In the genomic region with DNA sequence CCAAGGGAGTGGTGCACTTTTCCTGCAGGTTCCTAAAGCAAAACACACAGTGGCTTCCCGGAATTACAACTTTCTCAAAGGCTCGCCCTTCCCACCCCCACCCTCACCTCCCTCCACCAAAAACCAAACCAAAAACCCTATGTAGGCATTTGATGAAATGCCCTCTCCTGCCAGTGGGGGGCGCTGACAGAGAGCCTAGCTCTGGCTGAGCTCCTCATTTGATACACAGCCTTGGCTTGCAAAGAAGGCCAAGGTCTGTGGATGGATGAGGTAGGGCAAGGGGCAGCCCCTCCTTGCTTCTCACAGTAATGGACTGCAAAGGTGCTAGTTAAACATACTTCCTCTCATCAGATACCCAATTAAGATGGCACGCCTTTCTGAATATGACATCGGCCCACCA, we compare ENCODE assay signal across 9 mouse cellular contexts. TPM values are rescaled to one million over a fixed set of nuclear protein-coding genes. Genes with fewer than 3 reads are reported as not detected.
A peak's percentile ranks its signal among the peaks of the same experiment; 100 is the strongest.
DNase-seq lines count a peak whose midpoint lies in the region; ATAC-seq and TF ChIP-seq lines count a peak whose summit lies in the region.
"Had no signal": no experiment of that assay in that cellular context is flagged by ENCODE, and none has a peak within 500 bp of the region (broad histone marks: within the 10 kb centered on the region; RNA-seq: fewer than 3 reads in every experiment).

No protein-coding gene starts in this region.

- no peak for TF ChIP-seq POLR2A in heart, adult 2 months (IDR thresholded peaks at IDR 0.05; ENCODE audit: insufficient read depth, low read depth, low read length)

- H3K9ac ChIP-seq in heart, adult 2 months (ENCODE audit: low read depth, low read length) = no peak overlapping the region
- no peak overlapping the region for H3K9ac ChIP-seq in forebrain, embryonic 12.5 days
- H3K9ac ChIP-seq: limb, embryonic 15.5 days had no signal

- peaks cover 2% of the 10 kb centered on the region for H3K4me1 ChIP-seq in heart, adult 2 months (ENCODE audit: control insufficient read depth, insufficient read depth, low read length)
- no peaks in the 10 kb centered on the region for H3K4me1 ChIP-seq in forebrain, embryonic 12.5 days

- H3K27me3 ChIP-seq in heart, adult 2 months (ENCODE audit: control insufficient read depth, insufficient read depth, low read length) = no peaks in the 10 kb centered on the region
- no peaks in the 10 kb centered on the region for H3K27me3 ChIP-seq in forebrain, embryonic 12.5 days
- H3K27me3 ChIP-seq: limb, embryonic 15.5 days had no signal

- no peaks in the 10 kb centered on the region for H3K36me3 ChIP-seq in heart, adult 2 months (ENCODE audit: control insufficient read depth, insufficient read depth, low read length)
- no peaks in the 10 kb centered on the region for H3K36me3 ChIP-seq in forebrain, embryonic 12.5 days (replicated peaks)

- no peaks in the 10 kb centered on the region for H3K9me3 ChIP-seq in forebrain, embryonic 12.5 days
- H3K9me3 ChIP-seq: limb, embryonic 15.5 days had no signal

- H3K4me3 ChIP-seq in heart, adult 2 months = no peak overlapping the region
- H3K4me3 ChIP-seq in forebrain, embryonic 12.5 days (replicated peaks) = no peak overlapping the region
- H3K4me3 ChIP-seq: limb, embryonic 15.5 days had no signal

- H3K4me2 ChIP-seq in forebrain, embryonic 12.5 days = no peak overlapping the region
- H3K4me2 ChIP-seq: limb, embryonic 15.5 days had no signal

- WGBS in heart, adult 2 months = 72% methylated on average over 5 of the region's 5 CpGs
- WGBS in forebrain, embryonic 12.5 days = 66% methylated on average over 5 of the region's 5 CpGs

- H3K79me2 ChIP-seq in heart, adult 2 months (replicated peaks; ENCODE audit: control insufficient read depth, insufficient read depth, low read length) = no peaks in the 10 kb centered on the region; the same call in 1 of the 2 replicates

- no peak for TF ChIP-seq EP300 in heart, adult 2 months (IDR thresholded peaks at IDR 0.05; ENCODE audit: insufficient read depth, low read depth, low read length)

- peak; percentile 70 for TF ChIP-seq CTCF in heart, adult 2 months (IDR thresholded peaks at IDR 0.05)

- no peak overlapping the region for H3K27ac ChIP-seq in heart, adult 2 months
- H3K27ac ChIP-seq in forebrain, embryonic 12.5 days = no peak overlapping the region
- H3K27ac ChIP-seq: limb, embryonic 15.5 days had no signal

- peak in 1 of 2 experiments; percentile 55 for DNase-seq in heart, adult 2 months
- no peak for DNase-seq in heart, adult 9 months (ENCODE audit: low spot score in 2 of 2)
- peak; percentile 68 for DNase-seq in right cerebral cortex, postnatal 14 days
- no peak for DNase-seq in right cerebral cortex, postnatal 10 days (ENCODE audit: low spot score in 2 of 2)
- DNase-seq in cerebellum, postnatal 14 days = peak; percentile 56 to 82
- no peak for DNase-seq in Muller cell, postnatal 12 days (ENCODE audit: inconsistent ontology term)

- ATAC-seq in megakaryocyte, adult 5-6 weeks (ENCODE audit: poor library complexity, severe bottlenecking) = peak; percentile 36
- no peak for ATAC-seq in forebrain, embryonic 12.5 days (ENCODE audit: low FRiP score)

- intact Hi-C loops in heart, adult 2 months (cut with DNase I) = loop anchor here (2.0 kb wide), 1 partner anchor 121 kb away; no protein-coding TSS in a partner anchor

RNA-seq across cellular contexts. Expression of a gene that starts 28.4 kb away (rescaled TPM):
- total RNA-seq in heart, adult 2 months (2021) = 10 to 100 TPM; 28.5 to 28.8 TPM
- 33.4 and 34.1 TPM in 2 replicates for polyA plus RNA-seq in heart, adult 2 months (2012; rRNA removed)
- 6.7 and 10.6 TPM in 2 replicates for total RNA-seq in megakaryocyte, adult 5-6 weeks (2015)
- 3.4 and 4.9 TPM in 2 replicates for total RNA-seq in megakaryocyte, adult 5-6 weeks (2017)
- 74.0 and 75.4 TPM in 2 replicates for polyA plus RNA-seq in forebrain, embryonic 12.5 days (2016; fragmentation: Nextera tagmentation; extraction: Ambion mirVana)

Comparison
In these comparisons a context has a peak if more than half of its experiments do, and no peak if none do; other contexts are left out.
1. DNase-seq: peak in right cerebral cortex, postnatal 14 days (single experiment) and cerebellum, postnatal 14 days (2 of 2); none in heart, adult 9 months (0 of 2), right cerebral cortex, postnatal 10 days (0 of 2) and Muller cell, postnatal 12 days (single experiment).